Mouse (Mus musculus) hindbrain, embryonic 16.5 days (tissue): ENCODE results near the gene Sst. TPM values are rescaled to one million over a fixed set of nuclear protein-coding genes. Genes with fewer than 3 reads are reported as not detected.

Experiments
- ATAC-seq: fragments of 200-750 bp; cut with Nextera tagmentation; 2 replicates; pipeline ENCODE4 v1.8.0; 2017; ENCODE audit warnings: moderate TSS enrichment, moderate library complexity
- H3K27ac ChIP-seq: fragments of 300-500 bp; sonication (generic); 2 replicates; pipeline ENCODE4 v1.5.1; 2014; ENCODE audit warnings: low read depth, mild to moderate bottlenecking, control low read depth, low read length, moderate library complexity
- H3K27me3 ChIP-seq: fragments of 300-500 bp; sonication (generic); replicated peaks from 2 replicates; pipeline ENCODE4 v1.6.1; 2014; ENCODE audit warnings: low read length; ENCODE audit not compliant: control insufficient read depth, insufficient read depth
- H3K36me3 ChIP-seq: fragments of 300-500 bp; sonication (generic); 2 replicates; pipeline ENCODE4 v1.6.1; 2014; ENCODE audit warnings: mild to moderate bottlenecking, low read length, moderate library complexity, mixed read lengths; ENCODE audit not compliant: control insufficient read depth, insufficient read depth
- H3K4me1 ChIP-seq: fragments of 300-500 bp; sonication (generic); 2 replicates; pipeline ENCODE4 v1.6.1; 2014; ENCODE audit warnings: low read depth, low read length; ENCODE audit not compliant: control insufficient read depth, insufficient read depth
- H3K4me2 ChIP-seq: fragments of 300-500 bp; sonication (generic); 2 replicates; pipeline ENCODE4 v1.6.1; 2014; ENCODE audit warnings: mild to moderate bottlenecking, low read length, control low read depth, moderate library complexity
- H3K4me3 ChIP-seq: fragments of 300-500 bp; sonication (generic); 2 replicates; pipeline ENCODE4 v1.5.1; 2014; ENCODE audit warnings: mild to moderate bottlenecking, low read length, control low read depth, moderate library complexity
- H3K9ac ChIP-seq: fragments of 300-500 bp; sonication (generic); 2 replicates; pipeline ENCODE4 v1.6.1; 2014; ENCODE audit warnings: low read depth, mild to moderate bottlenecking, control low read depth, low read length, moderate library complexity
- H3K9me3 ChIP-seq: fragments of 300-500 bp; sonication (generic); 2 replicates; pipeline ENCODE4 v1.6.1; 2014; ENCODE audit warnings: mild to moderate bottlenecking, low read length, moderate library complexity; ENCODE audit not compliant: control insufficient read depth
- WGBS: fragments of 180-500 bp; shearing (Covaris S2); extraction: QIAGEN DNeasy Blood & Tissue Kit; methylation state at CpG from one replicate; pipeline ENCODE4 v1.1.7; 2014; 5-methylcytosine and 5-hydroxymethylcytosine counted together
- polyA plus RNA-seq: library from polyadenylated mRNA; unstranded; fragments of >200 nt; fragmentation: Nextera tagmentation; extraction: Ambion mirVana; gene quantifications from 2 replicates; pipeline ENCODE4 v1.2.1, GENCODE M21; 2015

Sst gene
- 295 and 377 TPM in 2 replicates for polyA plus RNA-seq

GRCm38 (mm10) chr16:23890636-23891035, at the start of gene Sst:
Gene Sst, minus strand, starts transcription at chr16:23890958.
- Histone ChIP-seq H3K36me3 (no peaks in the 10 kb centered on the region), H3K4me2 (peak within 1 kb of the TSS; percentile 67), H3K4me1 (peaks cover 7% of the 10 kb centered on the region; the same call in 1 of the 2 replicates), H3K9me3 (no peaks in the 10 kb centered on the region), H3K27me3 (peaks cover 7% of the 10 kb centered on the region), H3K9ac (peak within 1 kb of the TSS; percentile 63), H3K27ac (no peak within 1 kb of the TSS), H3K4me3 (peak within 1 kb of the TSS; percentile 44)
- 4% methylated on average over 26 of the region's 26 CpGs for WGBS
- peak; percentile 70 for ATAC-seq

- no peak overlapping the region for H3K4me2 ChIP-seq
- H3K36me3 ChIP-seq, result no peaks in the 10 kb centered on the region
- H3K27ac ChIP-seq, result no peak overlapping the region
- H3K27me3 ChIP-seq, result no peaks in the 10 kb centered on the region
- no peaks in the 10 kb centered on the region for H3K9me3 ChIP-seq
- 77% methylated on average over 2 of the region's 2 CpGs for whole genome bisulfite sequencing
- H3K4me1 ChIP-seq, result no peaks in the 10 kb centered on the region
- H3K9ac ChIP-seq, result no peak overlapping the region
- H3K4me3 ChIP-seq, result no peak overlapping the region
- ATAC-seq, result no peak
These were observed 43.6 kb upstream of the Sst start for GRCm38 (mm10) chr16:23934397-23934796.

DNA sequence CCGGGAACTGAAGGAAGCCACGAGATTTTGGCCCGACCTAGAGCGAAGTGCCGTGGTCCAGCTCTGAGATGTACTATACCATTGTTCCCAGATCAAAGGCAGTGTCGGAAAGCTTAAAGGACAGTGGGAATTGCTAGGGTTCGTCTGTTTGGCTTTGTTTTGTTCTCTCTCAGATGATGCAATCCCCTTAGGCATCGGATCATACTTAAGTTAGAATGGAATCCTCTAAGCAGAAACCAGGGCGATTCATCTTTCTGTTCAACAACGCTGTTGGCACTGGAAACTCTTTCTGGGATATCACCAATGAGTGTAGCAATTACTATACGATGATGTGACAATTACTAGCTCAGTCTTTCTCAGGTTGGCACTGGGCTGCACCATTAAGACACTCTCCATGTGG, 41.5 kb upstream of the Sst start, which contains the start of gene Rtp2:
Gene Rtp2 (minus strand): TSS at position 101 of the 400 bp plus-strand sequence.
- 76% methylated on average over 11 of the region's 11 CpGs for WGBS
- Histone ChIP-seq H3K27me3 (no peaks in the 10 kb centered on the region), H3K4me1 (no peaks in the 10 kb centered on the region), H3K9me3 (no peaks in the 10 kb centered on the region), H3K4me2 (no peak within 1 kb of the TSS), H3K9ac (no peak within 1 kb of the TSS), H3K36me3 (no peaks in the 10 kb centered on the region), H3K4me3 (no peak within 1 kb of the TSS), H3K27ac (no peak within 1 kb of the TSS)
- no peak for ATAC-seq

GRCm38 (mm10) chr16:23931275-23931674, 40.5 kb upstream of the Sst start:
- WGBS, result 70% methylated on average over 18 of the region's 18 CpGs
- H3K4me3 ChIP-seq, result no peak overlapping the region
- no peaks in the 10 kb centered on the region for H3K27me3 ChIP-seq
- H3K27ac ChIP-seq, result no peak overlapping the region
- no peaks in the 10 kb centered on the region for H3K4me1 ChIP-seq
- H3K4me2 ChIP-seq, result no peak overlapping the region
- no peaks in the 10 kb centered on the region for H3K36me3 ChIP-seq
- H3K9me3 ChIP-seq, result no peaks in the 10 kb centered on the region
- no peak for ATAC-seq
- no peak overlapping the region for H3K9ac ChIP-seq

DNA sequence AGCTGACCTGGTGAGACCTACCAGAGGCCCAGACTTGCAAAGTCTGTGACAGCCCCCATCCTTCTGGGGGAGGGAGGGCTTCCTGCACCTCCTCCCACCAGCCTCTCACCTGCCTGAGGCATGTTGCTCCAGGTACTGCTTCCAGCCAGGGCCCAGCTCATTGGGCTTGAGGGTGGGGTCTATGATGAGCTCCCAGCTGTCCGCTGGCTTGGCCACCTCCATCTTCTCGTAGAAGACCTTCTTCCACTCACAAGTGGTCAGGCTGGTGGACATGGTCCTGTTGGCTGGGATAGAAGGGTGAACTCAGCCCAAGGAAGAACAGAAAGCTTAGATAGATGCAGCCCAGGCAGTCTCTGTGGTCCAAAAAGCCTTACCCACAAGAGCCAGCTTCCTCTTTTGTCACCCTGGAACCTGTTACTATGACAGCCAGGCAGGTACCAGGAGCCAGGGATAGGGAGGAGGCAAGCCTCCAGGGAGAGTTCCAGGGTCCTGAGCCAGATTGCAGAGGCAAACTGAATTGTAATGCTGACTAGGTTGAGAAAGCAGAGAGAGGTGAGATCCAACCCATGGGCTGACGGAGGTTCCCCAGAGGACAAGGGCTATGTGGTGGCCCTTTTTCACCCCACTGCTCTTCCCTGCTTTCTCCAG, 39.8 kb upstream of the Sst start:
- H3K9me3 ChIP-seq, result no peaks in the 10 kb centered on the region
- no peak overlapping the region for H3K4me2 ChIP-seq
- H3K27ac ChIP-seq, result no peak overlapping the region
- H3K36me3 ChIP-seq, result no peaks in the 10 kb centered on the region
- H3K4me3 ChIP-seq, result no peak overlapping the region
- H3K9ac ChIP-seq, result no peak overlapping the region
- 90% methylated on average over 3 of the region's 3 CpGs for WGBS
- ATAC-seq, result no peak
- no peaks in the 10 kb centered on the region for H3K4me1 ChIP-seq
- H3K27me3 ChIP-seq, result no peaks in the 10 kb centered on the region

- H3K4me1 ChIP-seq, result no peaks in the 10 kb centered on the region
- H3K4me3 ChIP-seq, result no peak overlapping the region
- no peaks in the 10 kb centered on the region for H3K27me3 ChIP-seq
- ATAC-seq, result no peak
- H3K9ac ChIP-seq, result no peak overlapping the region
- H3K4me2 ChIP-seq, result no peak overlapping the region
- H3K27ac ChIP-seq, result no peak overlapping the region
- no peaks in the 10 kb centered on the region for H3K9me3 ChIP-seq
- WGBS, result 92% methylated on average over 33 of the region's 33 CpGs
- no peaks in the 10 kb centered on the region for H3K36me3 ChIP-seq
These were observed 36.8 kb upstream of the Sst start for GRCm38 (mm10) chr16:23927301-23928114.

- H3K36me3 ChIP-seq, result no peaks in the 10 kb centered on the region
- H3K9ac ChIP-seq, result no peak overlapping the region
- ATAC-seq, result no peak
- no peaks in the 10 kb centered on the region for H3K4me1 ChIP-seq
- no peak overlapping the region for H3K4me3 ChIP-seq
- no peaks in the 10 kb centered on the region for H3K9me3 ChIP-seq
- no peaks in the 10 kb centered on the region for H3K27me3 ChIP-seq
- H3K4me2 ChIP-seq, result no peak overlapping the region
- H3K27ac ChIP-seq, result no peak overlapping the region
- 89% methylated on average over 1 of the region's 1 CpGs for WGBS
These were observed 32.1 kb upstream of the Sst start for GRCm38 (mm10) chr16:23922906-23923305.

- H3K9ac ChIP-seq, result no peak overlapping the region
- no peaks in the 10 kb centered on the region for H3K4me1 ChIP-seq
- H3K27ac ChIP-seq, result no peak overlapping the region
- no peaks in the 10 kb centered on the region for H3K27me3 ChIP-seq
- no peak overlapping the region for H3K4me2 ChIP-seq
- ATAC-seq, result no peak
- no peaks in the 10 kb centered on the region for H3K9me3 ChIP-seq
- no peaks in the 10 kb centered on the region for H3K36me3 ChIP-seq
- WGBS, result 68% methylated on average over 5 of the region's 5 CpGs
- no peak overlapping the region for H3K4me3 ChIP-seq
These were observed 30.9 kb upstream of the Sst start for GRCm38 (mm10) chr16:23921697-23922096.

DNA sequence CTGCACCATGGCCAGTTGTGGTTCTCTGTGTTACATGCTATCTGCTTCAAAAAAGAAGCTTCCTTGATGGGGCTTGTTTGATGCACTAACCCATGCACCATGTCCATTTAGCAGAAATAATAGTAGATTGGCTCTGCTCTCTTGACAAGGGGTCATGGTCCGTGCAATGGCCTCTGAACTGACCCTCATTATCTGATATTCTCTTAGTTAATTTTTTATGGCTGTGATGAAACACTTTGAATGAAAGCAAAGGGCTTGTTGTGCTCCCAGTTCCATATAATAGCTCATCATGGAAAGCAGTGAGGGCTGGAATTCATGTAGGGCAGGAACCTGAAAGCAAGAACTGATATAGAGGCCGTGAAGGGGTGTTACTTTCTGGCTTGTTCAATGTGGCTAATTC, 28.7 kb upstream of the Sst start:
- Histone ChIP-seq H3K9ac (no peak overlapping the region), H3K4me1 (no peaks in the 10 kb centered on the region), H3K27ac (no peak overlapping the region), H3K9me3 (no peaks in the 10 kb centered on the region), H3K4me3 (no peak overlapping the region), H3K4me2 (no peak overlapping the region), H3K27me3 (no peaks in the 10 kb centered on the region), H3K36me3 (no peaks in the 10 kb centered on the region)
- WGBS, result 76% methylated on average over 2 of the region's 2 CpGs
- ATAC-seq, result no peak
